Mouse (Mus musculus): ENCODE measurements around the gene Nckap5. TPM values are rescaled to one million over a fixed set of nuclear protein-coding genes. Genes with fewer than 3 reads are reported as not detected.

The Nckap5 gene
- polyA plus RNA-seq, 1 experiment from 2014 or later: 12.3 TPM

DNA sequence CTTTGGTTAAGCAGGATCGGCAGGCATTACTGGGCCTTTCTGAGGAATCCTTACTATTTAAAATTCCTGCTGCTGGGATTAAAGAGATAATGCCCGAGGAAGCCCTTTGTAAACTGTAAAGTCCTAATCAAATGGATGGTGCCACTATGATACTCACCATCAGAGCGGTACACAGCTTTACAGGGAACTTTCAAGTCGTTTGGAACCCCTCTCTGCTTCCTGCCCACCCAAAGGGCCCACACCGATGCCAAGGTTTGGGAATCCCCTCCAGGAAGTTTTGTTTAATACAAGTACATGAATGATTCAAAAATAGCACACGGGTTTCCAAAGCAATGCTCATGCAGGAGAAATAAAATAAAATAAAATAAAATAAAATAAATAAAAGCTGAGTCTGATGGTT lies 340.3 kb downstream of the Nckap5 start:
- no peak overlapping the region for H3K4me2 ChIP-seq (replicated peaks; ENCODE audit: low read depth)
- WGBS: 51% methylated on average over 6 of the region's 6 CpGs
- H3K4me3 ChIP-seq (ENCODE audit: low read depth, low read length): no peak overlapping the region
- no peaks in the 10 kb centered on the region for H3K9me3 ChIP-seq (ENCODE audit: control insufficient read depth)
- no peaks in the 10 kb centered on the region; the same call in 1 of the 2 replicates for H3K4me1 ChIP-seq (replicated peaks; ENCODE audit: control insufficient read depth, insufficient read depth, low read length)
- no peak for TF ChIP-seq CTCF (IDR thresholded peaks at IDR 0.05; ENCODE audit: low read depth)
- H3K27ac ChIP-seq (ENCODE audit: low read depth, low read length): no peak overlapping the region
- no peak overlapping the region for H3K9ac ChIP-seq (ENCODE audit: low read depth, low read length)
- H3K27me3 ChIP-seq (replicated peaks; ENCODE audit: control insufficient read depth, insufficient read depth, low read length): no peaks in the 10 kb centered on the region
- no peaks in the 10 kb centered on the region for H3K36me3 ChIP-seq (ENCODE audit: control insufficient read depth, insufficient read depth)
- ATAC-seq: no peak

DNA sequence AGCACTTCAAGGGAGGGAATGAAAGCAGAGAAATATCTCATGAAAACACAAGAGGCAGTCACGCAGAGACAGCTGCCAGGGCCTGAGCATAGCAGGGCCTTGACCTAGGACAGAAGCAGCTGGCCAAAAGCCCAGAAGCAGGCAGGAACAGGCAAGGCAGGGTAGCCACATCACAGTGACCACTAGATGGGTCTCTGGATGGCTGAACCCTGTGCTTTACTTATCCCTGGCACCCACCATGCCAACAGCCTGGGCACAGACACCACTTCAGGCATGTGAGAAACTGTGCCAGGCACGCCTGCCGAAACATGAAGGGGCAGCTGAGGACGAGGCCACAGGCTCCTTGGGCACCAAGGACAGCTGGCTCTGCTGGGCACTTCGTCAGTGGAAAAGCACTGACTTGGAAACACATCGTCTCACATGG lies 345.9 kb downstream of the Nckap5 start:
- no peak for TF ChIP-seq CTCF (IDR thresholded peaks at IDR 0.05; ENCODE audit: low read depth)
- Histone ChIP-seq H3K36me3 (ENCODE audit: control insufficient read depth, insufficient read depth) (no peaks in the 10 kb centered on the region), H3K27me3 (replicated peaks; ENCODE audit: control insufficient read depth, insufficient read depth, low read length) (no peaks in the 10 kb centered on the region), H3K4me1 (replicated peaks; ENCODE audit: control insufficient read depth, insufficient read depth, low read length) (no peaks in the 10 kb centered on the region), H3K4me3 (ENCODE audit: low read depth, low read length) (no peak overlapping the region), H3K9ac (ENCODE audit: low read depth, low read length) (no peak overlapping the region), H3K27ac (ENCODE audit: low read depth, low read length) (no peak overlapping the region), H3K4me2 (replicated peaks; ENCODE audit: low read depth) (no peak overlapping the region), H3K9me3 (ENCODE audit: control insufficient read depth) (no peaks in the 10 kb centered on the region)
- 83% methylated on average over 6 of the region's 6 CpGs for WGBS
- ATAC-seq: no peak

DNA sequence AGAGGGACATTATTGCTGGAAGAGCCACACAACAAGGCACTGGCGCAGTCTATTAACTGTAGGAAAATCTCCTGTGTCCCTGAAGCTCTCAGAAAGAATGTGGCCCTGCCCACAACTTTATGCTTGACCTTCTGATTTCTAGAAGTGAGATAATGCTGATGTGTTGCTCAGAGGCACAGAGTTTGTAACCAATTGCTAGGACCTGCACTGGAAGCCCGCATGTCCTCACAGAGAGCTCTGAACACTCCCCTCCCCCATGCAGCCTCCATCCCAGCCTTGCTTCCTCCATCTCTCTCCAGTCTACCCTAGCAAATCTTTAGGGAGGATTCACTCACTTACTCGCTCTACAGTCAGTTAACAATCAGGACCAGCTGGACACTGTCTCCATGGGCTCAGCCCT lies 346.9 kb downstream of the Nckap5 start:
- H3K36me3 ChIP-seq (ENCODE audit: control insufficient read depth, insufficient read depth): no peaks in the 10 kb centered on the region
- no peak overlapping the region for H3K27ac ChIP-seq (ENCODE audit: low read depth, low read length)
- H3K4me1 ChIP-seq (replicated peaks; ENCODE audit: control insufficient read depth, insufficient read depth, low read length): no peaks in the 10 kb centered on the region
- no peak overlapping the region for H3K9ac ChIP-seq (ENCODE audit: low read depth, low read length)
- no peaks in the 10 kb centered on the region for H3K9me3 ChIP-seq (ENCODE audit: control insufficient read depth)
- WGBS: 75% methylated on average over 3 of the region's 3 CpGs
- no peak for ATAC-seq
- H3K4me2 ChIP-seq (replicated peaks; ENCODE audit: low read depth): no peak overlapping the region
- H3K4me3 ChIP-seq (ENCODE audit: low read depth, low read length): no peak overlapping the region
- no peaks in the 10 kb centered on the region for H3K27me3 ChIP-seq (replicated peaks; ENCODE audit: control insufficient read depth, insufficient read depth, low read length)
- TF ChIP-seq CTCF (IDR thresholded peaks at IDR 0.05; ENCODE audit: low read depth): no peak

DNA sequence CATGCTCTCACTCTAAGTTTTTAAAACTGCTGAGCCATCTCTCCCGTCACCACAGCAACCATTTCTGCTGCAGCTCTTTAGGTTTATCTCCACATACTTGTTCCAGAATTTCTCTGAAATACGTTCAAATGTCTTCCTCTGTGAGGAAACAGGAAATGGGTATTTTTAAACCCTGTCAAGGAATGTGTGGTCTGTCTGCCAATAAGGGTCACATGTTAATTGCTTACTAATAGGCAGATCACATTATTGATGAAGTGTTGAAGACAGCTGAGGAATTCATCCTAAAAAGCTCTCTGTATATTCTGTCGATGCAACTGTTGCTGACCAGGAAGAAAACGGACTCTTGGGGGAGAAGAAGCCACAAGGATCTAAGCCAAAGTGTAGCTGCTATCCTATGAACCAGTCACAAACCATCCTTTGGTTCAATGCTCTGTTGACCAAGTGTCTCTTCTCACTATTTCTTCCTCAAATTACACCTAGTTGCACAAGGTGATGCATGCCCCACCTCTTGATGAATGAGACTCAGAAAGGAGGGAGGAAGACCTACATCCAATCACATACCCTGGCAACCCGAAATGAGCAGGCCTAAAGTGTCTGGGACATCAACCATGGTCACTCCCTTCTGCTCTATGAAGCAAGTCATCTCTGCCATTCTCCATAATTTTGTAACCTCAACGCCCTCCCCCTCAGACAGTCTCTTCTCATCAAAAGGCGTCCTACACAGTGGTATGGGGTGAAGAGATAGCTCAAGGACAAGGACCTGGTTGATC lies 349.0 kb downstream of the Nckap5 start:
- no peaks in the 10 kb centered on the region for H3K4me1 ChIP-seq (replicated peaks; ENCODE audit: control insufficient read depth, insufficient read depth, low read length)
- no peak overlapping the region for H3K27ac ChIP-seq (ENCODE audit: low read depth, low read length)
- no peaks in the 10 kb centered on the region for H3K27me3 ChIP-seq (replicated peaks; ENCODE audit: control insufficient read depth, insufficient read depth, low read length)
- no peak overlapping the region for H3K9ac ChIP-seq (ENCODE audit: low read depth, low read length)
- H3K4me3 ChIP-seq (ENCODE audit: low read depth, low read length): no peak overlapping the region
- WGBS: 74% methylated on average over 7 of the region's 7 CpGs
- H3K4me2 ChIP-seq (replicated peaks; ENCODE audit: low read depth): no peak overlapping the region
- TF ChIP-seq CTCF (IDR thresholded peaks at IDR 0.05; ENCODE audit: low read depth): no peak
- ATAC-seq: no peak
- no peaks in the 10 kb centered on the region for H3K36me3 ChIP-seq (ENCODE audit: control insufficient read depth, insufficient read depth)
- no peaks in the 10 kb centered on the region for H3K9me3 ChIP-seq (ENCODE audit: control insufficient read depth)

DNA sequence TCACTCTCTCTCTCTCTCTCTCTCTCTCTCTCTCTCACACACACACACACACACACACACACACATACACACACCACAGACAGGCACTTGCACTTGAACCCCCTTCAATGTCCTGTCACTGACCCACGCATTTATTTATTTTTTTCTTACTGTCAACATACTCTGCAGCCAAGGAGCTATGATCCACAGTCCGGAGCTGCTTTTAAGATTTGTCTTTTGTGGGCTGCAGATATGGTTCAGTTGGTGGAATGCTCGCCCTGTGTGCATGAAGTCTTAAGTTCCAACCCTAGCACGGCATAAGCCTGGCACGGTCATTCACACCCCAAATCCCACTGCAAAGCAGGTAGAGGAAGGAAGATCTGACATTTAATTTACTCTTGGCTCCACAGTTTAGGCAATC lies 357.6 kb downstream of the Nckap5 start:
- no peak overlapping the region for H3K4me3 ChIP-seq (ENCODE audit: low read depth, low read length)
- 0 out of 2 replicates have a peak, but pooled peaks cover 3% of the 10 kb centered on the region for H3K4me1 ChIP-seq (replicated peaks; ENCODE audit: control insufficient read depth, insufficient read depth, low read length)
- WGBS: 47% methylated on average over 5 of the region's 5 CpGs
- no peaks in the 10 kb centered on the region for H3K9me3 ChIP-seq (ENCODE audit: control insufficient read depth)
- H3K27ac ChIP-seq (ENCODE audit: low read depth, low read length): no peak overlapping the region
- H3K9ac ChIP-seq (ENCODE audit: low read depth, low read length): no peak overlapping the region
- no peaks in the 10 kb centered on the region for H3K27me3 ChIP-seq (replicated peaks; ENCODE audit: control insufficient read depth, insufficient read depth, low read length)
- TF ChIP-seq CTCF (IDR thresholded peaks at IDR 0.05; ENCODE audit: low read depth): no peak
- H3K4me2 ChIP-seq (replicated peaks; ENCODE audit: low read depth): no peak overlapping the region
- no peak for ATAC-seq
- no peaks in the 10 kb centered on the region for H3K36me3 ChIP-seq (ENCODE audit: control insufficient read depth, insufficient read depth)

- ATAC-seq: no peak
These were observed 359.2 kb downstream of the Nckap5 start for GRCm38 (mm10) chr1:126471419-126471818.

More at GRCm38 (mm10) chr1:126471419-126471818, 359.2 kb downstream of the Nckap5 start:
- H3K27me3 ChIP-seq (replicated peaks; ENCODE audit: control insufficient read depth, insufficient read depth, low read length): no peaks in the 10 kb centered on the region
- TF ChIP-seq CTCF (IDR thresholded peaks at IDR 0.05; ENCODE audit: low read depth): no peak
- no peak overlapping the region for H3K4me2 ChIP-seq (replicated peaks; ENCODE audit: low read depth)
- WGBS: 65% methylated on average over 2 of the region's 2 CpGs
- H3K4me3 ChIP-seq (ENCODE audit: low read depth, low read length): no peak overlapping the region
- H3K36me3 ChIP-seq (ENCODE audit: control insufficient read depth, insufficient read depth): no peaks in the 10 kb centered on the region
- H3K9ac ChIP-seq (ENCODE audit: low read depth, low read length): no peak overlapping the region
- no peak overlapping the region for H3K27ac ChIP-seq (ENCODE audit: low read depth, low read length)
- 0 out of 2 replicates have a peak, but pooled peaks cover 3% of the 10 kb centered on the region for H3K4me1 ChIP-seq (replicated peaks; ENCODE audit: control insufficient read depth, insufficient read depth, low read length)
- H3K9me3 ChIP-seq (ENCODE audit: control insufficient read depth): no peaks in the 10 kb centered on the region
